In genomic region chr2:153432492-153432891, GRCm38 (mm10) we compare ENCODE assay signal across 9 mouse cellular contexts.
DNase-seq lines count a peak whose midpoint lies in the region; ATAC-seq and TF ChIP-seq lines count a peak whose summit lies in the region.
"Had no signal": no experiment of that assay in that cellular context is flagged by ENCODE, and none has a peak within 500 bp of the region (broad histone marks: within the 10 kb centered on the region; RNA-seq: fewer than 3 reads in every experiment).

No protein-coding gene starts in this region.

- H3K4me2 ChIP-seq in midbrain, embryonic 16.5 days (ENCODE audit: low read length) = no peak overlapping the region
- H3K4me2 ChIP-seq in liver, embryonic 11.5 days = no peak overlapping the region
- H3K4me2 ChIP-seq in stomach, postnatal 0 days (replicated peaks; ENCODE audit: low read depth) = no peak overlapping the region
- H3K4me2 ChIP-seq: embryonic facial prominence, embryonic 12.5 days had no signal

- 62% methylated on average over 7 of the region's 7 CpGs for WGBS in midbrain, embryonic 10.5 days
- 52% methylated on average over 7 of the region's 7 CpGs for WGBS in midbrain, embryonic 16.5 days
- 37% methylated on average over 7 of the region's 7 CpGs for WGBS in liver, embryonic 11.5 days
- WGBS in stomach, postnatal 0 days = 51% methylated on average over 7 of the region's 7 CpGs

- no peak for TF ChIP-seq CTCF in stomach, postnatal 0 days (IDR thresholded peaks at IDR 0.05; ENCODE audit: low read depth)

- H3K27me3 ChIP-seq in midbrain, embryonic 10.5 days (ENCODE audit: low read depth, poor library complexity, severe bottlenecking) = no peaks in the 10 kb centered on the region
- no peaks in the 10 kb centered on the region for H3K27me3 ChIP-seq in midbrain, embryonic 16.5 days (ENCODE audit: control insufficient read depth, insufficient read depth, low read depth, low read length)
- no peaks in the 10 kb centered on the region for H3K27me3 ChIP-seq in liver, embryonic 11.5 days (replicated peaks; ENCODE audit: control insufficient read depth, insufficient read depth, low read length)
- no peaks in the 10 kb centered on the region for H3K27me3 ChIP-seq in stomach, postnatal 0 days (ENCODE audit: control insufficient read depth, insufficient read depth, low read length)
- H3K27me3 ChIP-seq: embryonic facial prominence, embryonic 12.5 days had no signal

- H3K27ac ChIP-seq in midbrain, embryonic 10.5 days (replicated peaks) = peak overlapping the region; percentile 85; the same call in 1 of the 2 replicates
- no peak overlapping the region for H3K27ac ChIP-seq in midbrain, embryonic 16.5 days (ENCODE audit: low read length)
- peak overlapping the region; percentile 42 for H3K27ac ChIP-seq in liver, embryonic 11.5 days (ENCODE audit: low read depth, low read length)
- 0 out of 2 replicates have a peak overlapping the region, but pooled peaks have one; percentile 24 for H3K27ac ChIP-seq in stomach, postnatal 0 days (replicated peaks)

- peaks cover 75% of the 10 kb centered on the region for H3K4me1 ChIP-seq in midbrain, embryonic 10.5 days
- H3K4me1 ChIP-seq in midbrain, embryonic 16.5 days (ENCODE audit: control insufficient read depth, insufficient read depth, low read length) = peaks cover 31% of the 10 kb centered on the region
- H3K4me1 ChIP-seq in liver, embryonic 11.5 days (replicated peaks; ENCODE audit: control insufficient read depth, insufficient read depth, low read length) = peaks cover 71% of the 10 kb centered on the region
- H3K4me1 ChIP-seq in stomach, postnatal 0 days (replicated peaks; ENCODE audit: control insufficient read depth, insufficient read depth) = peaks cover 29% of the 10 kb centered on the region

- no peak overlapping the region for H3K9ac ChIP-seq in midbrain, embryonic 16.5 days (ENCODE audit: low read depth, low read length)
- H3K9ac ChIP-seq in liver, embryonic 11.5 days (ENCODE audit: low read depth, low read length) = no peak overlapping the region
- no peak overlapping the region for H3K9ac ChIP-seq in stomach, postnatal 0 days (ENCODE audit: low read length)
- H3K9ac ChIP-seq: embryonic facial prominence, embryonic 12.5 days had no signal

- peak; percentile 59 for DNase-seq in embryo, embryonic 10 days (ENCODE audit: low spot score)
- no peak for DNase-seq in embryo, embryonic 9.5 days (ENCODE audit: extremely low spot score)
- DNase-seq in midbrain, embryonic 10.5 days (ENCODE audit: low spot score) = no peak
- no peak for DNase-seq in liver, embryonic 11.5 days (ENCODE audit: low spot score)
- no peak for DNase-seq in stomach, postnatal 0 days (ENCODE audit: low spot score)
- no peak for DNase-seq in left cerebral cortex, adult 9 months (ENCODE audit: low spot score in 2 of 2)
- DNase-seq in testis, postnatal 10 days (ENCODE audit: low spot score) = no peak

- peaks cover 74% of the 10 kb centered on the region for H3K36me3 ChIP-seq in midbrain, embryonic 10.5 days
- peaks cover 8% of the 10 kb centered on the region for H3K36me3 ChIP-seq in midbrain, embryonic 16.5 days (ENCODE audit: control insufficient read depth, insufficient read depth, low read length)
- H3K36me3 ChIP-seq in liver, embryonic 11.5 days (ENCODE audit: control insufficient read depth, insufficient read depth, low read length) = peaks cover 16% of the 10 kb centered on the region; the same call in 1 of the 2 replicates
- H3K36me3 ChIP-seq in stomach, postnatal 0 days (ENCODE audit: control insufficient read depth, insufficient read depth, low read length) = no peaks in the 10 kb centered on the region; the same call in none of the 2 replicates

- no peak for TF ChIP-seq EP300 in stomach, postnatal 0 days (optimal IDR thresholded peaks at IDR 0.05)

- H3K4me3 ChIP-seq in midbrain, embryonic 10.5 days = no peak overlapping the region
- no peak overlapping the region for H3K4me3 ChIP-seq in midbrain, embryonic 16.5 days (ENCODE audit: low read depth, low read length)
- no peak overlapping the region for H3K4me3 ChIP-seq in liver, embryonic 11.5 days (ENCODE audit: low read depth, low read length)
- H3K4me3 ChIP-seq in stomach, postnatal 0 days (ENCODE audit: low read depth, low read length) = no peak overlapping the region
- H3K4me3 ChIP-seq: embryonic facial prominence, embryonic 12.5 days had no signal

- no peak for ATAC-seq in midbrain, embryonic 16.5 days
- ATAC-seq in liver, embryonic 11.5 days (replicated peaks; ENCODE audit: low FRiP score) = no peak
- no peak for ATAC-seq in stomach, postnatal 0 days (ENCODE audit: low FRiP score, low TSS enrichment)

- no peaks in the 10 kb centered on the region for H3K9me3 ChIP-seq in midbrain, embryonic 10.5 days (replicated peaks)
- H3K9me3 ChIP-seq in midbrain, embryonic 16.5 days (replicated peaks; ENCODE audit: control insufficient read depth, low read length, poor library complexity, severe bottlenecking) = no peaks in the 10 kb centered on the region
- no peaks in the 10 kb centered on the region for H3K9me3 ChIP-seq in liver, embryonic 11.5 days (ENCODE audit: control insufficient read depth, low read length)
- H3K9me3 ChIP-seq in stomach, postnatal 0 days (ENCODE audit: control insufficient read depth, low read length) = no peaks in the 10 kb centered on the region
- H3K9me3 ChIP-seq: embryonic facial prominence, embryonic 12.5 days had no signal
